Mouse (Mus musculus) adrenal gland, postnatal 10 days (tissue): Measurements from ENCODE around the gene Vmn1r16. TPM values are rescaled to one million over a fixed set of nuclear protein-coding genes. Genes with fewer than 3 reads are reported as not detected.
"Not testable (repeated sequence)": the region's sequence is repeated elsewhere in the genome, so short reads cannot be mapped to it uniquely, and the experiment has no call there.

Experiments used
- DNase-seq: peaks from one replicate; pipeline ENCODE4 v3.0.0; 2021; ENCODE audit warnings: mixed read lengths
- long read RNA-seq, 2 experiments: library from polyadenylated mRNA; stranded (forward); transcript quantifications; one replicate each; pipeline ENCODE4 v2.0.0; 2021
- total RNA-seq, 2 experiments: library from RNA; stranded (reverse); gene quantifications; 2 replicates each; pipeline ENCODE4 v1.2.3; 2021

Gene Vmn1r16
- total RNA-seq = not detected
- long read RNA-seq, experiment 1 = 0 reads
- long read RNA-seq, experiment 2 = 0 reads

- no peak for DNase-seq
These were observed at the start of gene Vmn1r16 for GRCm38 (mm10) chr6:57329394-57329793. Vmn1r16 (minus strand) TSS chr6:57329494.

GRCm38 (mm10) chr6:57367496-57367895 lies 38.2 kb upstream of the Vmn1r16 start:
- no peak for DNase-seq

GRCm38 (mm10) chr6:57365866-57366265 lies 36.6 kb upstream of the Vmn1r16 start:
- not testable (repeated sequence) for DNase-seq

GRCm38 (mm10) chr6:57363627-57364026 lies 34.3 kb upstream of the Vmn1r16 start, which contains the start of gene Vmn1r17:
Vmn1r17 (minus strand) TSS chr6:57363727.
- DNase-seq = no peak

GRCm38 (mm10) chr6:57356864-57357263 lies 27.6 kb upstream of the Vmn1r16 start:
- DNase-seq = no peak

DNA sequence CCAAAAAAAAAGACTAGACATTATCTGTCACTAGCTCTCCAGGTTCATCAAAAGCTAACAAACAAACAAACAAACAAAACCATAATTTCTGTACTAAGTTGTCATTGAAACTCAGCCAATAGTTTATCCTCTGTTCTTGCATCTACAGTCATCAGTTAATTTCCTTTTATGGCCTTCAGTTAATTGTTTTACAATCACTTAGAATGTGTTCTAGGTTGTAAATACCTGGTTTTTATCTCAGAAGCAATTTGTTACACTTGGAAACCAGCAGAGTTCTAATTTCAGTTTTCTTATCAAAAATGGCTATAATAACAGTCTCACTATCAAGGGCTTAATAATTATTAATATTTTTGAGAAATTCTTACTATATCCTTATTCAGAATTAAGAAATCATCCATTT lies 3.1 kb downstream of the Vmn1r16 start:
- DNase-seq = no peak

- no peak for DNase-seq
These were observed 50.3 kb downstream of the Vmn1r16 start for GRCm38 (mm10) chr6:57278952-57279351.

DNA sequence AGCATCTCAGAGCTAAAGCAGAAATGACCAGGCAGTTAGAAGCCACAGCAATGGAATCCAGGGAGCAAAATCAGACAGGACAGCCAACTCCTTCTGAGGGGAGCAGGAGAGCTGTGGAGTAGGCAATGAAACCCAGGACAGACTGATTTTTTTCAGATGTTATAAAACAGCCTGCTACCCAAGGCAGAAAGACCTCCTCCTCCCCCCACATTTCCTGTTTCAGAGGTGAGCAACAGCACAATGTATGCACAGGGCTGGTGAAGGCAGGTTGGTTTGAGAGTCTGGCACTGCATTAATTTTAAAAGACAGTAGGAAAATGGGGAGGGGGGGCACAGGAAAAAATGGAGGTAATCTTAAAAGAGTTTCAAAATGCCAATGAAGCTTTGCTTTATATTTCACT lies 56.8 kb downstream of the Vmn1r16 start:
- DNase-seq = no peak

- DNase-seq = no peak
These were observed 57.4 kb downstream of the Vmn1r16 start for GRCm38 (mm10) chr6:57271881-57272280.

Other genes with a start within 250 kb of the Vmn1r16 start
- not detected for gene Vmn1r10, start 220.0 kb downstream of the Vmn1r16 start, total RNA-seq
- gene Vmn1r11, start 196.0 kb downstream of the Vmn1r16 start, total RNA-seq = not detected
- not detected for gene Vmn1r12, start 172.6 kb downstream of the Vmn1r16 start, total RNA-seq
- gene Vmn1r13, start 126.2 kb downstream of the Vmn1r16 start, total RNA-seq = not detected
- not detected for gene Vmn1r14, start 97.8 kb downstream of the Vmn1r16 start, total RNA-seq
- gene Vmn1r15, start 71.5 kb downstream of the Vmn1r16 start, total RNA-seq = not detected
- not detected for gene Vmn1r17, start 34.2 kb upstream of the Vmn1r16 start, total RNA-seq
- not detected for gene Vmn1r18, start 66.3 kb upstream of the Vmn1r16 start, total RNA-seq
- not detected for gene Vmn1r19, start 74.3 kb upstream of the Vmn1r16 start, total RNA-seq
- gene Vmn1r20, start 99.4 kb upstream of the Vmn1r16 start, total RNA-seq = not detected
- gene Ppm1k, start 206.0 kb upstream of the Vmn1r16 start, total RNA-seq = 10 to 100 TPM; 34.1 to 45.0 TPM